Mouse (Mus musculus): ENCODE data around the gene Pgm2. TPM values are rescaled to one million over a fixed set of nuclear protein-coding genes. Genes with fewer than 3 reads are reported as not detected.

Pgm2 gene
- polyA plus RNA-seq, 1 experiment from 2014 or later = 15.0 TPM

DNA sequence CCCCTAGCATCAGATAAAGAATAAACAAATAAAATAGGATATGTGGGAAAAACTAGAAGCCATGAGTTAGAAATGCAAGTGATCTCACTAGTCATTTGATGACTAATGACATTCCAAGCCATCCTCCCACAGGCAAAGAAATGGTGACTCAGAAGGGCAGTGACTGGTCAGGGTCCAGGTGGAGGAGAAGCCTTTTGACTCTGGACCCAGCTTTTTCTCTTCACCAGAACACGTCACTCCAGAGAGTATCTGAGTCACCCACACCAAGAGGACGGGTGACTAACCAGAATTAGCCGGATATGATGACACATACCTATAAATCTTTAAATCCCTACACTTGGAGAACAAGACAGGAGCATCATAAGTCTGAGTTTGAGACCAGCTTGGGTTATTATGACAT is 19.6 kb downstream of the Pgm2 start:
- peaks cover 44% of the 10 kb centered on the region for H3K36me3 ChIP-seq (ENCODE audit: control insufficient read depth, insufficient read depth)
- 76% methylated on average over 3 of the region's 3 CpGs for WGBS
- ATAC-seq (replicated peaks; ENCODE audit: extremely low read depth, insufficient read depth, low FRiP score) = no peak
- H3K27me3 ChIP-seq (ENCODE audit: control insufficient read depth, insufficient read depth, low read length) = no peaks in the 10 kb centered on the region
- no peak overlapping the region for H3K27ac ChIP-seq (ENCODE audit: low read length)
- no peaks in the 10 kb centered on the region for H3K4me1 ChIP-seq (ENCODE audit: control insufficient read depth, insufficient read depth, low read length)
- no peak overlapping the region for H3K4me3 ChIP-seq (ENCODE audit: low read length)
- no peak overlapping the region for H3K9ac ChIP-seq (ENCODE audit: low read length)
- H3K9me3 ChIP-seq (replicated peaks; ENCODE audit: control insufficient read depth, low read length) = peaks cover 9% of the 10 kb centered on the region
- no peak overlapping the region for H3K4me2 ChIP-seq (ENCODE audit: low read depth, low read length)

- no peak overlapping the region for H3K27ac ChIP-seq (ENCODE audit: low read length)
- H3K9ac ChIP-seq (ENCODE audit: low read length) = no peak overlapping the region
- no peak for ATAC-seq (replicated peaks; ENCODE audit: extremely low read depth, insufficient read depth, low FRiP score)
- WGBS = 85% methylated on average over 6 of the region's 6 CpGs
- no peaks in the 10 kb centered on the region for H3K27me3 ChIP-seq (ENCODE audit: control insufficient read depth, insufficient read depth, low read length)
- H3K4me2 ChIP-seq (ENCODE audit: low read depth, low read length) = no peak overlapping the region
- H3K36me3 ChIP-seq (ENCODE audit: control insufficient read depth, insufficient read depth) = peaks cover 43% of the 10 kb centered on the region
- no peak overlapping the region for H3K4me3 ChIP-seq (ENCODE audit: low read length)
- peaks cover 9% of the 10 kb centered on the region for H3K9me3 ChIP-seq (replicated peaks; ENCODE audit: control insufficient read depth, low read length)
- H3K4me1 ChIP-seq (ENCODE audit: control insufficient read depth, insufficient read depth, low read length) = no peaks in the 10 kb centered on the region
These were observed 21.5 kb downstream of the Pgm2 start for GRCm38 (mm10) chr5:64114210-64114609.

DNA sequence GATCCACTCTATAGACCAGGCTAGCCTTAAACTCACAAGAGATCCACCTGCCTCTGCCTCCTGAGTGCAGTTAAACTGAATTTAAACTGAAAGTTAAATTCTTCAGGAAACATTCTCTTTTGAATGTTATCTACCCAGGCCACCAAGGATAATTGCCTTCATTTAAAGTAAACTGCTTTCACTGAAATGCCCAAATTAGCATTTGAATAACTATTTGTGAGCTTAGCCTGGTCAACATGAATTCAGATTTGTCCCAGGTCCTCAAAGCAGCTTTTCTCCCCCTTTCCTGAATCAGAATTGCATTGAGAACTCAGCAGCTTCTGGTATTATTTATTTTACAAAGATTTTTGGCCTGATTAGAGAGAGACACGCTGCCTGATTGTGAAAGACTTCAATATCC is 24.4 kb downstream of the Pgm2 start:
- ATAC-seq (replicated peaks; ENCODE audit: extremely low read depth, insufficient read depth, low FRiP score) = no peak

DNA sequence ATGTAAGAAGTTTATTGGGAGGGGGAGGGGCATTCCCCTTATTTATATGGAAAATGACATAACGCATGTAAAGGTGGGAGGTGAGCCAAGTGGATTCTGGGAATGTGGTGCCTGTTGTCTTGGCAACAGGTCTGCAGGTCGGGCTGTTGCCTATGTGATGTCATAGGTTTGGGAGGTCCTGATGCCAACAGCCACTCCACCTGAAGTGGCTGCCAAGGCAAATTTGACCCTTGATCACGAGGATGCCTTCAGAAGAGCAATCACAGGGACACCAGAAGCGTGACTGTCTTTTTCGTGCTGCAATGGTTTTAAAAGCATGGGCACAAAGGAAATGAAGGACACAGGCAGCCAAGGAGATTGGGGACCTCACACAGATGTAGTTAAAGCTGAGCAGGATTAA is 33.0 kb downstream of the Pgm2 start:
- no peaks in the 10 kb centered on the region for H3K9me3 ChIP-seq (replicated peaks; ENCODE audit: control insufficient read depth, low read length)
- H3K4me2 ChIP-seq (ENCODE audit: low read depth, low read length) = no peak overlapping the region
- no peaks in the 10 kb centered on the region for H3K27me3 ChIP-seq (ENCODE audit: control insufficient read depth, insufficient read depth, low read length)
- no peak overlapping the region for H3K4me3 ChIP-seq (ENCODE audit: low read length)
- peaks cover 6% of the 10 kb centered on the region; the same call in 1 of the 2 replicates for H3K36me3 ChIP-seq (ENCODE audit: control insufficient read depth, insufficient read depth)
- H3K27ac ChIP-seq (ENCODE audit: low read length) = no peak overlapping the region
- no peak overlapping the region for H3K9ac ChIP-seq (ENCODE audit: low read length)
- no peaks in the 10 kb centered on the region for H3K4me1 ChIP-seq (ENCODE audit: control insufficient read depth, insufficient read depth, low read length)
- WGBS = 80% methylated on average over 5 of the region's 5 CpGs
- ATAC-seq (replicated peaks; ENCODE audit: extremely low read depth, insufficient read depth, low FRiP score) = no peak

More for the DNA sequence above, 24.4 kb downstream of the Pgm2 start:
- WGBS = 88% methylated on average over 1 of the region's 1 CpGs
- H3K27me3 ChIP-seq (ENCODE audit: control insufficient read depth, insufficient read depth, low read length) = no peaks in the 10 kb centered on the region
- no peak overlapping the region for H3K9ac ChIP-seq (ENCODE audit: low read length)
- H3K4me3 ChIP-seq (ENCODE audit: low read length) = no peak overlapping the region
- no peak overlapping the region for H3K27ac ChIP-seq (ENCODE audit: low read length)
- peaks cover 9% of the 10 kb centered on the region for H3K9me3 ChIP-seq (replicated peaks; ENCODE audit: control insufficient read depth, low read length)
- no peak overlapping the region for H3K4me2 ChIP-seq (ENCODE audit: low read depth, low read length)
- H3K4me1 ChIP-seq (ENCODE audit: control insufficient read depth, insufficient read depth, low read length) = no peaks in the 10 kb centered on the region
- H3K36me3 ChIP-seq (ENCODE audit: control insufficient read depth, insufficient read depth) = peaks cover 37% of the 10 kb centered on the region

GRCm38 (mm10) chr5:64131550-64131949 is 38.8 kb downstream of the Pgm2 start:
- H3K9me3 ChIP-seq (replicated peaks; ENCODE audit: control insufficient read depth, low read length) = no peaks in the 10 kb centered on the region
- no peaks in the 10 kb centered on the region for H3K27me3 ChIP-seq (ENCODE audit: control insufficient read depth, insufficient read depth, low read length)
- peaks cover 4% of the 10 kb centered on the region; the same call in 1 of the 2 replicates for H3K36me3 ChIP-seq (ENCODE audit: control insufficient read depth, insufficient read depth)
- 67% methylated on average over 5 of the region's 5 CpGs for WGBS
- no peak for ATAC-seq (replicated peaks; ENCODE audit: extremely low read depth, insufficient read depth, low FRiP score)
- H3K4me2 ChIP-seq (ENCODE audit: low read depth, low read length) = no peak overlapping the region
- H3K9ac ChIP-seq (ENCODE audit: low read length) = no peak overlapping the region
- no peak overlapping the region for H3K27ac ChIP-seq (ENCODE audit: low read length)
- no peaks in the 10 kb centered on the region for H3K4me1 ChIP-seq (ENCODE audit: control insufficient read depth, insufficient read depth, low read length)
- H3K4me3 ChIP-seq (ENCODE audit: low read length) = no peak overlapping the region

DNA sequence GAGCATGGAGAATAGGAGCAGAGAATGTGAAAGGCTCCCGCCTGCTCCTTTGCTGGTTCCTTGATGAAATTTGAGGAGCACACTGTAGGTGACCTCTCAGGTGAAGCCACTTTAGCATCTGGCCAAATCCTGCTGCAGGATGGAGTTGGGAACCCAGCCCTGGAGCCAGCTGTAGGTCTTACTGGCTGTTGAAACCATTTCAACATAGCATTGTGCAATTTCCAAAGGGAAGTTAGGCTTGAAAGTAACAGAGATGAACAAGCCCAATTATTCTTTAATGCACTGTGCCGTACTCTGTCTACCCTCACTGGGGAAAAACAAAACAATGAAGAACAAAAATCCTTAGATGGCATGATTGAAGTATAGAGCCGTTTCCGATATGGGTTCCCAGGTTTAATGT is 41.2 kb downstream of the Pgm2 start:
- Histone ChIP-seq H3K4me3 (ENCODE audit: low read length) (no peak overlapping the region), H3K9ac (ENCODE audit: low read length) (no peak overlapping the region), H3K36me3 (ENCODE audit: control insufficient read depth, insufficient read depth) (no peaks in the 10 kb centered on the region), H3K27me3 (ENCODE audit: control insufficient read depth, insufficient read depth, low read length) (no peaks in the 10 kb centered on the region), H3K4me1 (ENCODE audit: control insufficient read depth, insufficient read depth, low read length) (no peaks in the 10 kb centered on the region), H3K27ac (ENCODE audit: low read length) (no peak overlapping the region), H3K9me3 (replicated peaks; ENCODE audit: control insufficient read depth, low read length) (no peaks in the 10 kb centered on the region), H3K4me2 (ENCODE audit: low read depth, low read length) (no peak overlapping the region)
- WGBS = 85% methylated on average over 4 of the region's 4 CpGs
- no peak for ATAC-seq (replicated peaks; ENCODE audit: extremely low read depth, insufficient read depth, low FRiP score)

- no peak for ATAC-seq (replicated peaks; ENCODE audit: extremely low read depth, insufficient read depth, low FRiP score)
- no peak overlapping the region for H3K9ac ChIP-seq (ENCODE audit: low read length)
- no peaks in the 10 kb centered on the region for H3K27me3 ChIP-seq (ENCODE audit: control insufficient read depth, insufficient read depth, low read length)
- H3K4me1 ChIP-seq (ENCODE audit: control insufficient read depth, insufficient read depth, low read length) = no peaks in the 10 kb centered on the region
- no peaks in the 10 kb centered on the region for H3K9me3 ChIP-seq (replicated peaks; ENCODE audit: control insufficient read depth, low read length)
- H3K27ac ChIP-seq (ENCODE audit: low read length) = no peak overlapping the region
- no peaks in the 10 kb centered on the region for H3K36me3 ChIP-seq (ENCODE audit: control insufficient read depth, insufficient read depth)
- no peak overlapping the region for H3K4me2 ChIP-seq (ENCODE audit: low read depth, low read length)
- 74% methylated on average over 5 of the region's 5 CpGs for WGBS
- H3K4me3 ChIP-seq (ENCODE audit: low read length) = no peak overlapping the region
These were observed 43.6 kb downstream of the Pgm2 start for GRCm38 (mm10) chr5:64136325-64136724.

DNA sequence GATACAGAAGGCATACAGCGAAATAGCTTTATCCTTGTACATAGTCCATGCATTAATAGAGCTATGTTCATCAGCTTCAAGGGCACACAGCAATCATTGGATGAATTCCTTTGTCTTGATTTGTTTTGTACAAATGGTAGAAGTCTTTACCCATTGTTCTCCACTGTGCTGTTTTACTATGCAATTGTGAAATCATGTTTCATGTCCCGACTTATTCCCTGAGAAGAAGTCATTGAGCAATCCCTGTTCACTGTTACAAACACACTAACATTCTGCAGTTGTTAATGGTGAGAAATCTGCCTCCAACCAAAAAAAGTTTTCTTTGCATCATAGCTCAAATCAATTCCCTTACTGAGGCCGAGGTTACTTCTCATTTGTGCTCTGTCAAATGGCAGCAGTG is 47.5 kb downstream of the Pgm2 start:
- WGBS = 75% methylated on average over 3 of the region's 3 CpGs
- Histone ChIP-seq H3K27me3 (ENCODE audit: control insufficient read depth, insufficient read depth, low read length) (no peaks in the 10 kb centered on the region), H3K9ac (ENCODE audit: low read length) (no peak overlapping the region), H3K27ac (ENCODE audit: low read length) (no peak overlapping the region), H3K9me3 (replicated peaks; ENCODE audit: control insufficient read depth, low read length) (no peaks in the 10 kb centered on the region), H3K4me3 (ENCODE audit: low read length) (no peak overlapping the region), H3K36me3 (ENCODE audit: control insufficient read depth, insufficient read depth) (no peaks in the 10 kb centered on the region), H3K4me2 (ENCODE audit: low read depth, low read length) (no peak overlapping the region), H3K4me1 (ENCODE audit: control insufficient read depth, insufficient read depth, low read length) (no peaks in the 10 kb centered on the region)
- no peak for ATAC-seq (replicated peaks; ENCODE audit: extremely low read depth, insufficient read depth, low FRiP score)

GRCm38 (mm10) chr5:64144315-64144714 is 51.6 kb downstream of the Pgm2 start:
- WGBS = 83% methylated on average over 5 of the region's 5 CpGs
- Histone ChIP-seq H3K27ac (ENCODE audit: low read length) (no peak overlapping the region), H3K4me2 (ENCODE audit: low read depth, low read length) (no peak overlapping the region), H3K27me3 (ENCODE audit: control insufficient read depth, insufficient read depth, low read length) (no peaks in the 10 kb centered on the region), H3K4me1 (ENCODE audit: control insufficient read depth, insufficient read depth, low read length) (no peaks in the 10 kb centered on the region; the same call in 1 of the 2 replicates), H3K9ac (ENCODE audit: low read length) (no peak overlapping the region), H3K9me3 (replicated peaks; ENCODE audit: control insufficient read depth, low read length) (no peaks in the 10 kb centered on the region), H3K36me3 (ENCODE audit: control insufficient read depth, insufficient read depth) (no peaks in the 10 kb centered on the region), H3K4me3 (ENCODE audit: low read length) (no peak overlapping the region)
- ATAC-seq (replicated peaks; ENCODE audit: extremely low read depth, insufficient read depth, low FRiP score) = no peak
